Mouse (Mus musculus) intestine, embryonic 14.5 days (tissue): ENCODE measurements around the gene Cadm3. TPM values are rescaled to one million over a fixed set of nuclear protein-coding genes. Genes with fewer than 3 reads are reported as not detected.

Experiments
- ATAC-seq: fragments of 200-750 bp; cut with Nextera tagmentation; replicated peaks from 2 replicates; pipeline ENCODE4 v1.8.0; 2017; ENCODE audit warnings: low read depth, moderate number of reproducible peaks, moderate TSS enrichment, moderate library complexity; ENCODE audit not compliant: low FRiP score, low TSS enrichment
- DNase-seq: peaks from one replicate; pipeline ENCODE4 v3.0.0-alpha.2; 2018; ENCODE audit warnings: low spot score
- H3K27ac ChIP-seq: fragments of 300-500 bp; sonication (generic); 2 replicates; pipeline ENCODE4 v1.5.1; 2014; ENCODE audit warnings: low read depth, mild to moderate bottlenecking, control low read depth
- H3K27me3 ChIP-seq: fragments of 300-500 bp; sonication (generic); replicated peaks from 2 replicates; pipeline ENCODE4 v1.6.1; 2014; ENCODE audit warnings: low read length, control low read depth; ENCODE audit not compliant: control insufficient read depth, insufficient read depth
- H3K36me3 ChIP-seq: fragments of 300-500 bp; sonication (generic); 2 replicates; pipeline ENCODE4 v1.6.1; 2014; ENCODE audit warnings: low read length, control low read depth; ENCODE audit not compliant: control insufficient read depth, insufficient read depth
- H3K4me1 ChIP-seq: fragments of 300-500 bp; sonication (generic); replicated peaks from 2 replicates; pipeline ENCODE4 v1.6.1; 2014; ENCODE audit warnings: low read length, control low read depth, mixed read lengths; ENCODE audit not compliant: control insufficient read depth, insufficient read depth
- H3K4me2 ChIP-seq: fragments of 300-500 bp; sonication (generic); 2 replicates; pipeline ENCODE4 v1.6.1; 2014; ENCODE audit warnings: low read length
- H3K4me3 ChIP-seq: fragments of 300-500 bp; sonication (generic); 2 replicates; pipeline ENCODE4 v1.5.1; 2014; ENCODE audit warnings: low read depth, low read length, control low read depth, mixed read lengths
- H3K9ac ChIP-seq: fragments of 300-500 bp; sonication (generic); 2 replicates; pipeline ENCODE4 v1.6.1; 2014; ENCODE audit warnings: mild to moderate bottlenecking, low read length
- H3K9me3 ChIP-seq: fragments of 300-500 bp; sonication (generic); 2 replicates; pipeline ENCODE4 v1.6.1; 2016; ENCODE audit warnings: low read length, control low read depth; ENCODE audit not compliant: control insufficient read depth
- WGBS: fragments of 180-500 bp; shearing (Covaris S2); extraction: QIAGEN DNeasy Blood & Tissue Kit; methylation state at CpG from one replicate; pipeline ENCODE4 v1.1.7; 2014; 5-methylcytosine and 5-hydroxymethylcytosine counted together
- polyA plus RNA-seq: library from polyadenylated mRNA; unstranded; fragments of >200 nt; fragmentation: Nextera tagmentation; extraction: Ambion mirVana; gene quantifications from 2 replicates; pipeline ENCODE4 v1.2.1, GENCODE M21; 2014

The Cadm3 gene
- polyA plus RNA-seq, 1 experiment from 2014 or later, result 7.7 TPM

GRCm38 (mm10) chr1:173350372-173350957 is 17.0 kb downstream of the Cadm3 start, which contains the start of gene Aim2:
Gene Aim2 (plus strand): TSS chr1:173350879.
- Histone ChIP-seq H3K9ac (no peak within 1 kb of the TSS), H3K27me3 (no peaks in the 10 kb centered on the region), H3K9me3 (no peaks in the 10 kb centered on the region), H3K36me3 (no peaks in the 10 kb centered on the region), H3K27ac (no peak within 1 kb of the TSS), H3K4me3 (peak within 1 kb of the TSS; percentile 25), H3K4me2 (peak within 1 kb of the TSS; percentile 52), H3K4me1 (no peaks in the 10 kb centered on the region)
- ATAC-seq, result 0 out of 2 replicates have a peak, but pooled peaks have one; percentile 40
- no peak for DNase-seq
- WGBS, result 8% methylated on average over 10 of the region's 10 CpGs

- Histone ChIP-seq H3K4me2 (peak overlapping the region; percentile 52), H3K4me3 (peak overlapping the region; percentile 25), H3K9ac (no peak overlapping the region), H3K9me3 (no peaks in the 10 kb centered on the region), H3K4me1 (no peaks in the 10 kb centered on the region), H3K27ac (no peak overlapping the region), H3K36me3 (no peaks in the 10 kb centered on the region), H3K27me3 (no peaks in the 10 kb centered on the region)
- DNase-seq (peak; percentile 81), ATAC-seq (peak; percentile 85)
- 3% methylated on average over 6 of the region's 6 CpGs for WGBS
These were observed 17.5 kb downstream of the Cadm3 start for GRCm38 (mm10) chr1:173349946-173350345.

- H3K9ac ChIP-seq, result no peak overlapping the region
- H3K4me2 ChIP-seq, result no peak overlapping the region
- no peaks in the 10 kb centered on the region for H3K36me3 ChIP-seq
- no peak for DNase-seq
- no peak overlapping the region for H3K4me3 ChIP-seq
- no peaks in the 10 kb centered on the region for H3K27me3 ChIP-seq
- H3K27ac ChIP-seq, result no peak overlapping the region
- no peak for ATAC-seq
- 76% methylated on average over 5 of the region's 5 CpGs for WGBS
- H3K9me3 ChIP-seq, result no peaks in the 10 kb centered on the region
- no peaks in the 10 kb centered on the region for H3K4me1 ChIP-seq
These were observed 18.3 kb downstream of the Cadm3 start for GRCm38 (mm10) chr1:173349192-173349591.

GRCm38 (mm10) chr1:173348527-173348926 is 19.0 kb downstream of the Cadm3 start:
- ATAC-seq, result no peak
- Histone ChIP-seq H3K27ac (no peak overlapping the region), H3K4me2 (no peak overlapping the region), H3K9ac (no peak overlapping the region), H3K9me3 (no peaks in the 10 kb centered on the region), H3K36me3 (no peaks in the 10 kb centered on the region), H3K27me3 (no peaks in the 10 kb centered on the region), H3K4me1 (no peaks in the 10 kb centered on the region), H3K4me3 (no peak overlapping the region)
- WGBS, result 29% methylated on average over 1 of the region's 1 CpGs
- DNase-seq, result no peak

- Histone ChIP-seq H3K27ac (no peak overlapping the region), H3K4me1 (no peaks in the 10 kb centered on the region), H3K4me3 (no peak overlapping the region), H3K9ac (no peak overlapping the region), H3K4me2 (no peak overlapping the region), H3K27me3 (no peaks in the 10 kb centered on the region), H3K36me3 (no peaks in the 10 kb centered on the region), H3K9me3 (no peaks in the 10 kb centered on the region)
- DNase-seq (no peak), ATAC-seq (no peak)
- 93% methylated on average over 4 of the region's 4 CpGs for WGBS
These were observed 22.4 kb downstream of the Cadm3 start for GRCm38 (mm10) chr1:173345112-173345511.

DNA sequence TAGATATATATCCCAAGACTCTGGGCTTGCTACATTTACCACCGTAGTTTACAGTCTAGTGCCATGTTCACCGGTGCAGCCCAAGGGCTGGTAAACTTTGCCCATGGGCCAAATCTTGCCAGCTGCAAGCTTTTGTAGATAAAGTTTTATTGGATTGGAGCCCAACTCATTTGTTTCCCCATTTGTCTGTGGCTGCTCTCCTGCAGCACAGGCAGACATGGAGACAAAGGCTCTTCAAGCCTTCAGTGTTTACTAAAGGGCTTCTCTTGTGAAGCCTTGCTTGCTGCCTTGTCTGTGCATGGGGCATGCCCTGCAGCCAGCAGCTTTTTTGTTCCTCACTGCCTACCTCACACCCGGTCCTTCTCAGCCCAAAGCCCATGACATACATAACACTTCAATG is 23.6 kb downstream of the Cadm3 start:
- 81% methylated on average over 3 of the region's 3 CpGs for WGBS
- no peaks in the 10 kb centered on the region for H3K9me3 ChIP-seq
- no peak for ATAC-seq

GRCm38 (mm10) chr1:173342425-173342824 is 25.1 kb downstream of the Cadm3 start:
- WGBS, result 85% methylated on average over 1 of the region's 1 CpGs
- no peak overlapping the region for H3K4me2 ChIP-seq
- no peak overlapping the region for H3K4me3 ChIP-seq
- H3K4me1 ChIP-seq, result no peaks in the 10 kb centered on the region
- no peak overlapping the region for H3K27ac ChIP-seq
- ATAC-seq (no peak), DNase-seq (no peak)
- no peaks in the 10 kb centered on the region for H3K36me3 ChIP-seq
- H3K9ac ChIP-seq, result no peak overlapping the region
- H3K27me3 ChIP-seq, result no peaks in the 10 kb centered on the region
- no peaks in the 10 kb centered on the region for H3K9me3 ChIP-seq

More for the DNA sequence above, 23.6 kb downstream of the Cadm3 start:
- H3K4me1 ChIP-seq, result no peaks in the 10 kb centered on the region
- H3K4me3 ChIP-seq, result no peak overlapping the region
- H3K36me3 ChIP-seq, result no peaks in the 10 kb centered on the region
- H3K9ac ChIP-seq, result no peak overlapping the region
- no peaks in the 10 kb centered on the region for H3K27me3 ChIP-seq
- H3K4me2 ChIP-seq, result no peak overlapping the region
- DNase-seq, result no peak
- H3K27ac ChIP-seq, result no peak overlapping the region

DNA sequence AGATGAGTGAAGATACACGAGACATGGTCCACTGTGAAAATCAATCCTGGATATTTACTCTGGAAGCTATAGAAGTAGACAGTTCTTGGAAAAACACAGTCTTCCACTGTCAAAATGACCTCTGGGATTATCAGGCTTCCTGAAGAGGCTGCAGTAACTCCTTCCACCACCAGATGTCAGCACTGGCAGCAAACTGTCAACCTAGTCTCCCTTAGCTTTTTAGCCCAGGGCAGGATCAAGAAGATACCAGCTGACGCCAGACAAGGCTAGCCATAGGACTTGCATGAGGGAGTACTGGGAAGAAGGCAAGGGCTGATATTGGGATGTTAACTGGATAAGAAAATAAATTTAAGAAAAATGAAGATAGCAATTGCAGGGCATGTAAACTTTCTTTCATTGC is 28.0 kb downstream of the Cadm3 start:
- no peaks in the 10 kb centered on the region for H3K27me3 ChIP-seq
- DNase-seq (peak; percentile 81), ATAC-seq (peak; percentile 32; the same call in 1 of the 2 replicates)

DNA sequence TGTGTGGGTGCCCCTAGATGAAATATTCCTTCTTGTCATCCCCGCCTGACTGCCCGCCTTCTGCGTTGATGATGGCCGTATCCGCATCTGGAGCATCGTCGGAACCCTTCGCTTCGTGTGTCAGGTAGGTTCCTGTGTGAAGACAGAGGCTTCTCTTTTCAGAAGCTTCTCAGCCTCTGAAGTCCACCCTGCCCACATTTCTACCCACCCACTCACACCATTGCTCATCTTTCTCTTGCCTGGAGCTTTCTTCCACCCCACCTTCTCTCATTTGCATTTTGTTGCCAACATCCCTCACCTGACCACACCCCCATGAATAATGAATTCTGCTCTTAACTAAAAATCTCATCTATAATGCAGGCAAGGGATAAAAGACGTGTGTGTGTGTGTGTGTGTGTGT is 30.5 kb downstream of the Cadm3 start:
- Histone ChIP-seq H3K9me3 (no peaks in the 10 kb centered on the region), H3K4me3 (no peak overlapping the region), H3K27ac (no peak overlapping the region), H3K36me3 (no peaks in the 10 kb centered on the region), H3K4me2 (no peak overlapping the region), H3K4me1 (no peaks in the 10 kb centered on the region), H3K27me3 (no peaks in the 10 kb centered on the region), H3K9ac (no peak overlapping the region)
- DNase-seq (no peak), ATAC-seq (no peak)
- 90% methylated on average over 10 of the region's 10 CpGs for WGBS

More for the DNA sequence above, 28.0 kb downstream of the Cadm3 start:
- Histone ChIP-seq H3K27ac (no peak overlapping the region), H3K4me1 (no peaks in the 10 kb centered on the region), H3K4me2 (no peak overlapping the region), H3K36me3 (no peaks in the 10 kb centered on the region), H3K9ac (no peak overlapping the region), H3K4me3 (no peak overlapping the region), H3K9me3 (no peaks in the 10 kb centered on the region)
- 10% methylated on average over 2 of the region's 2 CpGs for WGBS
